Mouse (Mus musculus) layer of hippocampus, adult 11-12 months (tissue): ENCODE data around the gene Krtap4-6.
"Not testable (repeated sequence)": the region's sequence is repeated elsewhere in the genome, so short reads cannot be mapped to it uniquely, and the experiment has no call there.

Source experiments
- DNase-seq: peaks from one replicate; pipeline ENCODE4 v3.0.0; 2022; ENCODE audit warnings: low spot score

Gene Krtap4-6

GRCm38 (mm10) chr11:99665860-99666259 lies at the start of gene Krtap4-6:
Gene Krtap4-6, minus strand, starts transcription at chr11:99665960.
- no peak for DNase-seq

GRCm38 (mm10) chr11:99690463-99690862 lies 24.7 kb upstream of the Krtap4-6 start, which contains the start of gene Gm14190:
Gene Gm14190, minus strand, starts transcription at chr11:99690740.
- no peak for DNase-seq

GRCm38 (mm10) chr11:99685235-99685634 lies 19.5 kb upstream of the Krtap4-6 start:
- DNase-seq: not testable (repeated sequence)

GRCm38 (mm10) chr11:99683481-99683880 lies 17.7 kb upstream of the Krtap4-6 start:
- DNase-seq: no peak

- DNase-seq: no peak
These were observed 3.0 kb downstream of the Krtap4-6 start for GRCm38 (mm10) chr11:99662802-99663201.

GRCm38 (mm10) chr11:99659256-99659655 lies 6.5 kb downstream of the Krtap4-6 start:
- no peak for DNase-seq

- DNase-seq: not testable (repeated sequence)
These were observed 7.2 kb downstream of the Krtap4-6 start, which contains the start of gene Gm11563 for GRCm38 (mm10) chr11:99658467-99659010. Gene Gm11563, minus strand, starts transcription at chr11:99658960.

GRCm38 (mm10) chr11:99657051-99657450 lies 8.7 kb downstream of the Krtap4-6 start:
- no peak for DNase-seq

GRCm38 (mm10) chr11:99650136-99650535 lies 15.6 kb downstream of the Krtap4-6 start, which contains the start of gene Gm11555:
Gene Gm11555, minus strand, starts transcription at chr11:99650236.
- no peak for DNase-seq

GRCm38 (mm10) chr11:99646444-99646843 lies 19.3 kb downstream of the Krtap4-6 start:
- DNase-seq: peak; percentile 4

GRCm38 (mm10) chr11:99644351-99644750 lies 21.4 kb downstream of the Krtap4-6 start:
- DNase-seq: peak; percentile 6

- not testable (repeated sequence) for DNase-seq
These were observed 22.1 kb downstream of the Krtap4-6 start, which contains the start of gene Krtap4-7 for GRCm38 (mm10) chr11:99643635-99644139. Gene Krtap4-7, minus strand, starts transcription at chr11:99644089.

- no peak for DNase-seq
These were observed 24.8 kb downstream of the Krtap4-6 start for GRCm38 (mm10) chr11:99640926-99641325.

- no peak for DNase-seq
These were observed 28.7 kb downstream of the Krtap4-6 start for GRCm38 (mm10) chr11:99637086-99637485.

- DNase-seq: no peak
These were observed 31.1 kb downstream of the Krtap4-6 start, which contains the start of gene Krtap4-2 for GRCm38 (mm10) chr11:99634653-99635134. Gene Krtap4-2, minus strand, starts transcription at chr11:99635084.

GRCm38 (mm10) chr11:99633293-99633692 lies 32.5 kb downstream of the Krtap4-6 start:
- no peak for DNase-seq

GRCm38 (mm10) chr11:99630890-99631289 lies 34.9 kb downstream of the Krtap4-6 start:
- DNase-seq: no peak

GRCm38 (mm10) chr11:99628138-99628537 lies 37.6 kb downstream of the Krtap4-6 start, which contains the start of gene Krtap4-1:
Gene Krtap4-1, minus strand, starts transcription at chr11:99628238.
- no peak for DNase-seq

- no peak for DNase-seq
These were observed 45.4 kb downstream of the Krtap4-6 start, which contains the start of gene Gm11562 for GRCm38 (mm10) chr11:99620335-99620734. Gene Gm11562, minus strand, starts transcription at chr11:99620435.
